Mouse (Mus musculus) adrenal gland, postnatal 4 days (tissue): ENCODE data around the gene Rrad. TPM values are rescaled to one million over a fixed set of nuclear protein-coding genes. Genes with fewer than 3 reads are reported as not detected.

Source experiments
- DNase-seq, 2 experiments: peaks; one replicate each; pipeline ENCODE4 v3.0.0; 2021 to 2022; ENCODE audit warnings: low spot score in 2 of 2, mixed read lengths in 2 of 2
- total RNA-seq, 2 experiments: library from RNA; stranded (reverse); gene quantifications; 2 replicates each; pipeline ENCODE4 v1.2.3; 2021

The Rrad gene
- total RNA-seq, 2 experiments from 2014 or later = 6.0 to 6.7 TPM

DNA sequence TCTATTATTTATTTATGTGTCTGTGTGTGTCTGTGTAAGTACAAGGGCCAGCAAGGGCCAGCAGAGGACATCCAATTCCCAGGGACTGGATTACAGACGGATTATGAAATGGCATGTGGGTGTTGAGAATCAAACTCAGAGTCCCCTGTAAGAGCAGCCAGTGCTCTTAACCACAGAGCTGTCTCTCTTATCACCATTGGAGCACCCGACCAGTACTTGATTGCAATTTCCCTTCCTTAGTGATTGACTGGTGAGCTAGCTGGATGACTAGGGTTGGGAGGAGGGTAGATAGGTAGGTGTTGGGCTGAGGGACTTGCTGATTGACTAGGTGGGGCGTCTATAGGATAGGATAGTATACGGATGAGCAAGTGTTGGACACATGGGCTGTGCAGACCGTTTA is 10.4 kb downstream of the Rrad start:
- no peak for DNase-seq

DNA sequence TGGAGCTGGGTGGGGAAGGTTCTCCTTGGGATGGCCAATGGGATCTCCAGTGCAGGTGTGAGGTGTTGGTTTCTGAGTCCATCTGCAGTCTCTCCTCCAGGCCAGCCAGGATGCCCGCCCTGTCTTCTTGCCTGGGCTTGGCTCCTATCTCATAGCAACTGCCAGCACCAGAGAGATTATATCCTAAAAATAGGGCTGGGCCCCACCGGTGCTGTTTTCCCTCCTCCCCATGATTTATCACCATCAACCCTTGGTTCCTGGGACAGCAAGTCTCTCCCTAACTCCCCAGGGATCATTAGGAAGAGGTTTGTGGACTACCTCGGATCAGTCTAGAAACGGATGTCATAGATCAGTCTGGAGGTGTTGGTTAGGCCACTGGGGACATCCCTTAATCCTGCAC is 18.0 kb downstream of the Rrad start:
- DNase-seq = no peak

DNA sequence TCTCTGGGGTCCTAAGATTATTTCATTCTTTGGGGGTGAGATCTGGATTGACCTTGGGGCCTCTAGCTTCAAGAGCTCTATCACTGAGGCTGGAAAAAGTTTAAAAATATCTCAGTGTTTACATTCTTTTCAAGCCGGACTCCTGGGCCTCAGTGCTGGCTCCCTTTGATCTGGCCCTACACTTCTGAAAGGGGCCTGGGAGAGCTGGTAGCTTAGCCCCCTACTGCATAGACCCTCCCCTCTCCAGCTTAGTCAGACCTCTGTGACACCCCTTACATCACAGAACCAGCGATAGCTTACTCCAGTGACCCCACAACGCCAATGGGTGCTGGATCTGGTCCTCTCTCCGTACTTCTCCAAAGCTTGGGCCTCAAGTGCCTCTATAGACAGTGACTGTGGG is 19.5 kb downstream of the Rrad start:
- DNase-seq = no peak

DNA sequence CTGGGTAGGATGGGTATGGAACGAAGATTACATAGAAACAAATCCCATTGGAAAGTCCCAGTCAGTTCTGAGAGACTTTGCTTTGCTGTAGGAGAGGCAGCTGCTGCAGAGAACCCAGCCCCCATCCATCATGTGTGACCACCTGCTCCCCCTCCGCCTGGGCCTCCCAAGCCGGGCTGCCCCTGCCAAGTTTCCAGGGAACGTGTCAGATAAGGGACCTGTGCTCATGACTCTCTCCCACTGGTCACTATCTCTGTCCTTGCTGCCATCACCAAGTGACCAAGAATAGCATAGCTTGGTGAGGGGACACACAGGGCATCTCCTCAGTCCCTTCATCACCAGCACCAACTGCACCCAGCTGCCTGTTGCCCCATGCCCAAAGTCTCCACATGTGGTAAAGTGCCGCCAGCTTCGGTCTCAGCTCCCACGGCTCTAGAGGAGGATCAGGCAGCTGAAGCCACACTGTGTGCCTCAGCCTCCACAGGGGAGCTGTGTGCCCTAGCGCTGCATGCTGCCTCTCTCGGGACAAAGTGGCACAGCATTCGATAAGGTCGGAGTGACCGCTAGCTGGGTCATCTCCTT is 20.9 kb downstream of the Rrad start:
- DNase-seq = no peak

DNA sequence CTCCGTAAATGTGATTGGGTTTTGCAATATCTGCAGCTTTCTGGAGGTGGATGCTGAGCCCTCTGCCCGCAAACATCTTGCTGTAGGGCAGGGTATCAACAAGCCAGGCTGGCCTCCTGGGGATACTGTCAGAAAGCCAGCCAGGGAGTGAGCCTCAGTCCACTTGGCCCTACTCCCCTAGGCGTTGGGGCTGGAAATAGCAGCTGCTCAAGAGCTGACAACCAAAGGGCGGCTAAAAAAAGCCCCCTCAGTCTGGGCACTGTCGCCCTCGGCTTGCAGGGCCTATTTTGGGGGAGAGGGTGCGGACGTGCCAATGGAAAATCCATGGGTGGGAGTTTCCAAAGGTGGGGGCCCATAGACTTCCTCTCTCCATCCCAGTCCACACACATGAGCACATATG is 21.9 kb downstream of the Rrad start:
- no peak for DNase-seq

DNA sequence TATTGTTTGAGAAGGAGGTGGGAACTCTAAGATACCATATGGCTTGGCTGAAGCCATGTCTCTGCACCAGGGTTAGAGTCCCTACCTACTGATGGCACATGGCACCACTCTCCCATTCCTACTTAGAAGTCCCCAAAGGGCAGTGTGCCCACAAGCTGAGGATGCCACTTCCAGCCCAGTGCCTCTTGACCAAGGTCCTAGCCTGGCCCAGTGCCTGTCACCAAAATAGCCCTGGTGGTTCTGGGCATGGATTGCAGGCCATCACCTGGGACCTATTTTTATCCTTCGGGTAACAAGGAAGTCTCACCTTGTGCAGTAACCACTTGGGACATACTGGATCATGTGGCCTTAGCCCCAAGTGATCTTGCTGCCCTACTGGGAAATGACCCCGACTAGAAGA is 23.2 kb downstream of the Rrad start:
- no peak for DNase-seq

DNA sequence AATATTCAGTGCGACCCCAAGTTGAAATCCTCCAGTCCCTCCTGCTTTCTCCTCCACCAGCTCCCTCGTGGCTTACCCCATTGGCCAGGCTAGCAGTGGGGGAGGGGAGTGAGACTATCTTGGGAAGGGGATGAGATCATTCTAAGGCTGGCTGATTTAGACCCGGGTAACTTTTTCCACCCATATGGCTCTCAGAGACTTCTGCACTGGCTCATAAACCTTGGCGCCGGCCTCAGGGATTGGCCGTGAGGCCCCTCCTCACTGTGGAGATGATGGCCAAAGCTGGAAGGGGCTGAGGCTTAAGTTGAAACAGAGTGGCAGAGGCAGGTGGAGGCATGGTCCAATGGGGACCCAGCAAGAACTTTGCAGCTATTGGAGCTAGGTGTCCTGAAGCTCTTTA is 24.8 kb downstream of the Rrad start:
- DNase-seq = no peak

DNA sequence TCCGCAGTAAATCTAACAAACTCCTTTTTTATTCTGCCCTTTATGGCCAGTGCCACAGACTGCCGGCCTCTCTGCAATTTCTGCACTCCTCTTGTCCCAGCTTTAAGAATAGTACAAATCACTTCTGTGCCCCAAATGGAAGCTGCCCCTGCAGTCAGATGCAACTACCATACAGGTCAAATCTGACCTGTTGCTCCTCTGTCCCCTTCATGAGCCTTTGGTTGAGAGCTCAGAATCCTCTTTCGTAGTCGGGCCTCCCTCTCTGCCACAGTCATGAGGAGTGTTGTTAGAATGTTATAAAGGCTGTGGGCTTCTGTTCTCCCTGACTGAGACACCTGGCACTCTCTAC is 27.9 kb downstream of the Rrad start:
- no peak for DNase-seq

DNA sequence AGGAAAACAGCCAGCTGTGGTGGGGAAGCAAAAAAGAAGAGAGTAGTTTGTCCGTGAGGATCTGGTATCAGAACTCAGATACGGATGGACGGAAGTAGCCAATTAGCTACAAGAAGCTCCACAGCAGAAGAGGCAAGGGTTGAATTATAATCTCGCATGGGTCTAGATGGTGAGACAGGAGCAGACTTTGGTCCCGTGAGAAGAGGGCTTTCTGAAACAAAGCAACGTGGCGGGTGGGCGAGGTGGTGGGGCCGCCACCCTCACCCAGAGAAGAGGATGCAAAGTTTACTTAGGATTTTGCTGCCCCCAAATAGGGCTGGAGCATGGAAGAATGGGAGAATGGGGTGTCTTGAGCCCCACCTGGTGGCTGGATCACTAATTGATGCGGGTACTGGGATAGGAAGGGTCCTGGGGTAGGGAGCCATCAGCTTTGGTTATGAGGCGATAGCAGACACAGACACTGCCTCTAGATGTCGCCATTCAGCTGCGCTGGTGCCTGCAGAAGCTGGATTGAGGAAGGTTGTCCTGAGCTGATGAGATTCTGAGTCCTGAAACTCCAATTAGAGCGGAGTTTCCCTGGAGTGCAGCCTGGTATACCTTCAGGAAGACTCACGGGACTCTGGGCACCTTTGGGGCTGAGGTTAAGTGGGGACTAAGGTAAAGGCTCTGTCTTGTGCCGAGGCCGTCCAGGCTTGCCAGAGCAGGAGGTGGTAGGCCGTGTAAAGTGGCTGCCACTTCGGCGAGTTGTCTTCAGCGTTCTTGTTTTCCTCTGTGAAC is 28.5 kb downstream of the Rrad start:
- DNase-seq = peak; percentile 28 to 62

DNA sequence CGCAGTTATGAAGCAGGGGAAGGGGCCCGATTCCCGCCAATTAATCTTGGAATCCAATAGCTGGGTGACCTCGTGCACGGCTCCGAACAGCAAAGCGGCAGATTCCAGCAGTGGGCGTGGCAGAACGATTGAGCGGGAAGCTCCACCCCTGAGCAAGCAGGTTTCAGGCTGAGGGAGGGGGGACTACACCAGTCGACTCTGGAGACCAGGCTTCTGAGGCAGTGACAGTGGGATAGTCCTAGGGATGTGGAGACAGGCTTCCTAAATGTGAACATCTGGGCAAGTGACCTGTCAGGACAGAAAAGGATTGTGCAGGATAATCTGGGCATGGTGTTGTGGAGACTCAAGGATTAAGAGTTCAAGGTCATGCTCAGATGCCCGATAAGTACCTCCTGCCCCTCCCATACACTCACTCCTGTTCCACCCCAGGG is 29.2 kb downstream of the Rrad start:
- DNase-seq = no peak

DNA sequence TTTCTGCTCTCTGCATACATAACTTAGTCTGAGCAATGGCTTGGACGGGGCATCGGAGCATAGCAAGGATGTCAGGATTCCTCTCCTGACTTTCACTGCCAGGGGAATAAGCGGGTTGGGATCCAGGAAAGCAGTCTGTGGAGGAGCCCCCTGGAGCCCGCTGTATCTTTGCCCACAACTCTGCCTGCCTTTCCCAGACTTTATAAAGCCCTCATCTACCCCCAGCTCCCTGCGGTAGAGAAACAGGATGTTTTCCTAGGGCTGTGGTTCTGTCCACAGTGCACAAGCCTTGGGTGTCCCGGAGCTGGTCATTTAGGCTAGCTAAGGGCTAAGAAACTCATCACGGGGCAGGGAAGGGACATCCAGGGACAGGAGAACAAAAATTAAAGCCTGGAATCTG is 29.7 kb downstream of the Rrad start:
- DNase-seq = no peak

DNA sequence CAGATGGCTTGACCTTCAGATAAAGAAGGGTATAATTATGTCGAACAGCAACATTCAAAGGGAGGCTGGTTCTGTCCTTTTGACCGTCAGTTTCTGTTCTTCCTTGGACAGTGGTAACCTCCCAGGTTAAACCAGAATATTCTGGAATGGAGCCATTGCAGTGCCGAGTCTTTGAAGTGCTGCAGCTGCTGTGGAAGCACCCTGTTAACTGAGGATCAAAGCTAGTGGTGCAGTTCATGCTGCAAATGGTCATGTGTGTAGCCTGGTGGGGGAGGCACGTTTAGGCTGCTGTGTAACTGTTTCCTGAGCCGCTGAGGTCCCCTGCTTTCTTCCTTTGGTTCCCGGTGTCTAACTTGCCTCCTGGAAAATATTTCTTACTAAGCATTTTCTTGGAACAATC is 32.6 kb downstream of the Rrad start:
- DNase-seq = no peak

DNA sequence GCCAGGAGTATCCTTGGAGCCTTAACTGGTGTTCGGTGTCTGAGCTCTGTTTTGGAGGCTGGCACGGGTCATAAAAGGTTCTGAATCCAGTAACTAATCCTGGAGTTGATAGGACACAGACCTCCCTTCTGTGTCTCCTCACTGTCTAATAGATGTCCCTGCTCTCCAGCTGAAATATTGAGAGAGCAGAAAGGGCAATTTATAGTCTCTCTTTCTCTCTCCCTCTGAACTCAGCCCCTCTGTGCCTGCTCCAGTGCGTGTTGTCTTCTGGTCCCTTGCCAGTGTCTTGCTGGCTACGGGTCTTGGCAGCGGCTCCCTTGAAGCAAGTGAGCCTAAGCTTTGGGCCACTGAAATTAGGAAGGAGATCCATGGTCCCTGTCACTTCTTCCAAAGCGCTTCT is 33.5 kb downstream of the Rrad start:
- DNase-seq = no peak

DNA sequence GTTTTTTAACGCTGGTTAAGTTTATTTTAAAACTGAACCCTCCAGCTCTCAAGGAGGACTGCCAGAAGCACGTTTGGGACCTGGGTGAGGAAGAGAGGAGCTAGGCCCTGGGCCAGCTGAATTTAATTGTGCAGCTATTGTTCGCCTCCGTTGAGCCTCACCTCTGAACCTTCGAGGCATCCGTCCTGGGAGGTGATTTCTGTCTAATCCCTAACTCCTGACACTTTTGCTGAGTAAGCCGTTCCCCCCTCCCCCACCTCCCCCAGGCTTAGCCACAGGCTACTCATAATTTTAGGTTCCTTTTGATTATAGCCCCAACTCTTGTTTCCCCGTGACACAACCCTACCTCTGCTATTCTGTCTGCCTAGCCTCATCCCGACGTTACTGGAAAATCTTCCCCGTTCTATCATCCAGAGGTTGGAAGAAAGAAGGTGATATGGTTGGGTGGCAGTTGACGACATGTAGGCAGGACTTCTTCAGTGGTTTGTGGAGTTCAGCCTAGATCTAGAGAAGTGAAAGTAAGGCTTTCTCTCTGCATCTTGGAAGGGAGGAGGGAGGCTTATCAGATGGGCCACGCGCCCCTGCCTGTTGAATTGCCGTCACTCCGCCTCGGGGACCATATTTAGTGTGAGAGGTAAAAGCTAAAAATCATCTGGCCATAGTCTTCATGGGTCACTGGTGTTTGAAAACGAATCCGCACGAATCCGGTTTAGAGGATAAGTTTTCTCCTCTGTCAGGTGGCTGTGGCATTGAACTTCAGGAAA is 35.2 kb downstream of the Rrad start:
- DNase-seq = no peak

DNA sequence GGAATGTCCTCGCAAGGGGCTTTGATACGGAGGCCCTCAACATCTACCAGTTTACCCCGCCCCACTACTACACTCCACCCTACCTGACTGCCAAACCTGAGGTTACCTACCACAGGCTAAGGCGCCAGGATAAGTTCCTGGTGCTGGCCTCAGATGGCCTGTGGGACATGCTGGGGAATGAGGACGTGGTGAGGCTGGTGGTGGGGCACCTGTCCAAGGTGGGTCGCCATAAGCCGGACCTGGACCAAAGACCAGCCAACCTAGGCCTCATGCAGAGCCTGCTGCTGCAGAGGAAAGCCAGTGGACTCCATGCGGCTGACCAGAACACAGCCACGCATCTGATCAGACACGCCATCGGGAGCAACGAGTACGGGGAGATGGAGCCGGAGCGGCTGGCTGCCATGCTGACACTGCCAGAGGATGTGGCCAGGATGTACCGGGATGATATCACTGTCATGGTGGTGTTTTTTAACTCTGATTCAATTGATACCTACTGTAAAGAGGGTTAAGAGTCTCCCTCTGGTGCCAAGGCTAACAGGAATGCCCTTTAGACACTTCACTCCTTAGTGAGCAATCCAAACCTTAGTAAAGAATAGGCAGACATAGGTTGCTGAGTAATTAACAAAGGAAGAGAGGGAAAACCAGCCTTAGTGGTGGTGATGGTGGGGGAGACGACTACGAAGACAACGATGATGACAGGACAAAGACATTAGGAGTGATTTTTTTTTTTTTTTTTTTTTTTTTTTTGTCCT is 36.3 kb downstream of the Rrad start:
- no peak for DNase-seq

DNA sequence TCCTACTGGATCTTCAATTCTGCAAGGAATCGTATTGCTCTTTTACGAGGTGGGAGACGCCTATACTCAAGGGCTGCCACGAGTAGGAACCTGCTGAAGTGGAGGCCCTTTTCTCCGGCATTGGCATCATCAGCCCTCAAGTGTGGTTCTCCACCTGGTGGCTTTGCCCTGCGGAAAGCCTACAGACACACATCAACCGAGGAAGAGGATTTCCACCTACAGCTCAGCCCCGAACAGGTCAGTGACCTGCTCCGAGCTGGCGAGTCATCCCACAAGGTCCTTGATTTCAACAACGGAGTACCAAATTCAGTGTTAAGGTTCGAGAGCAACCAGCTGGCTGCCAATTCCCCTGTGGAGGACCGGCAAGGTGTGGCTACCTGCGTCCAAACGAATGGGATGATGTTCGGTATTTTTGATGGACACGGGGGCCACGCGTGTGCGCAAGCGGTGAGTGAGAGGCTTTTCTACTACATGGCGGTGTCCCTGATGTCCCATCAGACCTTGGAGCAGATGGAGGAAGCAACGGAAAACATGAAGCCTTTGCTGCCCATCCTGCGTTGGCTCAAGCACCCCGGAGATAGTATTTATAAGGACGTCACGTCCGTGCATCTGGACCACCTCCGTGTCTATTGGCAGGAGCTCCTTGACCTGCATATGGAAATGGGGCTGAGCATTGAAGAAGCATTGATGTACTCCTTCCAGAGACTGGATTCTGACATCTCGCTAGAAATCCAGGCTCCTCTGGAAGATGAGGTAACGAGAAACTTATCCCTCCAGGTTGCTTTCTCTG is 37.4 kb downstream of the Rrad start:
- no peak for DNase-seq

DNA sequence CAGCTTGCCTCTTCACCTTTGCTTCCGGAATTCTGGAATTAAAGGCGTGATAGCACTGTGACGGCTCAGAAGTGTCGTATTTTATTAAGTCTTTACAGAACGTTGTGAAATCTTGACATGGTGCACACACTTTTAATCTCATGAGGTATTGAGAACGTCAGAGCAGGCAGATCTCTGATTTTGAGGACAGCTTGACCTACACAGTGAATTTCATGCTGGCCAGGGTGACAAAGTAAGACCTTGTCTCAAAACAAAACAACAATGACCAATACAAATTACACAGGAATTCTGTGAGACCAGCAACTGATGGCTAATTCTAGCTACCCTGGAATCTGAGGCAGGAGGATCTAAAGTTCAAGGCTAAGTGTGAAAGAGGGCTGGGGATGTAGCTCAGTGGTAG is 38.6 kb downstream of the Rrad start:
- no peak for DNase-seq

DNA sequence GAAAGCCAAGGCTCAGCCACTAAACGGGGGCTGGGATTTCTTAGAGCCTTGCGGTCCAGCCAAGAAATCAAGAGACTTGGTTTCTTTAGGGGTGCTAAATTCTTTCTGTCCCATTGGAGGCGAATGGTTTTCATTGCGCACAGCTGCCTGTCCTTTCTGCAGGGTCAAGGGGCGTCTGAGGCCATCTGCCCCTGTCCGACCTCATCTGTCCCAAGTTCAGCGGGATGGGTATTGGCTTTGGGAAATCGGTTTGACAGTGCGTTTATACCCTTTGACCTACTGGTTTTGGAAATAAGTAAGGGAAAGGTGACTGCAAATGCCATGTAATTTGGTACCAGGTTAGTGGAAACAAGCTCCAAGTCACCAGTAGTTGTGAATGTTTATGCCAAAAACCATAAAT is 39.3 kb downstream of the Rrad start:
- DNase-seq = no peak

DNA sequence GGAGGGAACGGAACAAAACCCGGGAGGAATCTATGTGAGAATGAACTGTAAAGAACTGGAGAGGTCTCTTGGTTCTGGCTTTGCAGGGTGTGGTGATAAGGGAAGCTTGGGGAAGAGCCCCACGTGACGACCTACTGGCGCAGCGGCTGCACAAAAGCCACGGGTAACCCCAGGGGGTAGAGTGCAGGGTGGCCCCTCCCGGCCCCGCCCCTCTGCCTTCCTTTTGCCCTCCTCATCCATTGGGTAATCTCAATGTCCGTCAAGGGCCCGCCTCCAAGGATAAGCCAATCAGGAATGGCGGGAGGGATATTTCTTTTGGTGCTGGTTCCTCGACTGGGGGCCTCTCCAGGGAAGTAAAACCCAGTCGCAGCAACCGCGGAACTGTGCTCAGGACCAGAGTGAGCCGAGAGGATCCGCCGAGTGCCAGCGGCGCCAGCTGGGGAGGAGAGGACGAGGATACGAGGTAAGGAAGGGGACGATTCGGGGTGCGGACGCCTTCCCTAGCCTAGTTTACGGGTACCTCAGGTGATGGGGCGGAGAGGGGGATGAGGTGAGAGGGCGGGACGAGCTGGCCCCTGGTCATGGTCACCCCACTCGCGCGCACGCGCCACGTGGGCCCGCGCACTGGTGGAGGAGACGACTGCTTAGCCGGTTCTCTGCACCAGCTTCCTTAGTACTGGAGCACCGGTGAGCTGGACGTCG is 39.8 kb downstream of the Rrad start, which contains the start of gene Pdp2:
TSS of gene Pdp2 (plus strand) at position 319 of the 702 bp plus-strand sequence.
- peak; percentile 64 to 90 for DNase-seq

DNA sequence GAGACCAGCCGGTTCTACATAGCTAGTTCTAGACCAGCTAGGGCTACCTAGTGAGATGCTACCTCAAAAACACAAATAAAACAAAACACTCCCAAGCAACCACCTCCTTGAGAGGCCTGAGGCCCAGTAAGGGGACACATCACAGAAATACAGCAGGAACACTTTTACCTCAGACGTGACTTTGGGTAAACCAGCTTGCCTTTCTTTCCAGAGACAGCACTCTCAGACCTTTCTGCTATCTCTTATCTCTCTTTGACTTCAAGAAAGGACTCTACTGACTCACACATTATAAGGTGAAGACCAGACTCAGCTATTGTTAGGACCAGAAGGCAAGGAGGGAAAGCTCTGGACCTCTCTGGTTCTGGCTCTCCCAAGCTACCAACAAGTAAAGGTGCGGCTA is 40.8 kb downstream of the Rrad start:
- DNase-seq = no peak
